Mouse (Mus musculus) intestine, postnatal 0 days (tissue): ENCODE results near the gene Fam129a. TPM values are rescaled to one million over a fixed set of nuclear protein-coding genes. Genes with fewer than 3 reads are reported as not detected.

Experiments used
- ATAC-seq: fragments of 200-750 bp; cut with Nextera tagmentation; 2 replicates; pipeline ENCODE4 v1.8.0; 2017; ENCODE audit warnings: mild to moderate bottlenecking, moderate TSS enrichment, moderate library complexity
- H3K27ac ChIP-seq: fragments of 300-500 bp; sonication (generic); 2 replicates; pipeline ENCODE4 v1.5.1; 2014; ENCODE audit warnings: mild to moderate bottlenecking, low read depth, low read length, moderate library complexity
- H3K27me3 ChIP-seq: fragments of 300-500 bp; sonication (generic); replicated peaks from 2 replicates; pipeline ENCODE4 v1.6.1; 2014; ENCODE audit warnings: low read length, mixed read lengths; ENCODE audit not compliant: control insufficient read depth, insufficient read depth
- H3K36me3 ChIP-seq: fragments of 300-500 bp; sonication (generic); 2 replicates; pipeline ENCODE4 v1.6.1; 2014; ENCODE audit warnings: mild to moderate bottlenecking, moderate library complexity; ENCODE audit not compliant: control insufficient read depth, insufficient read depth
- H3K4me1 ChIP-seq: fragments of 300-500 bp; sonication (generic); replicated peaks from 2 replicates; pipeline ENCODE4 v1.6.1; 2014; ENCODE audit warnings: antibody characterized with exemption, low read length, mixed read lengths; ENCODE audit not compliant: control insufficient read depth, insufficient read depth
- H3K4me2 ChIP-seq: fragments of 300-500 bp; sonication (generic); replicated peaks from 2 replicates; pipeline ENCODE4 v1.6.1; 2014; ENCODE audit warnings: low read depth, mild to moderate bottlenecking, moderate library complexity
- H3K4me3 ChIP-seq: fragments of 300-500 bp; sonication (generic); 2 replicates; pipeline ENCODE4 v1.5.1; 2014; ENCODE audit warnings: low read depth, low read length
- H3K9ac ChIP-seq: fragments of 300-500 bp; sonication (generic); 2 replicates; pipeline ENCODE4 v1.6.1; 2014; ENCODE audit warnings: mild to moderate bottlenecking, low read depth, low read length
- H3K9me3 ChIP-seq: fragments of 300-500 bp; sonication (generic); 2 replicates; pipeline ENCODE4 v1.6.1; 2016; ENCODE audit warnings: mixed run types; ENCODE audit not compliant: control insufficient read depth
- CTCF ChIP-seq: sonication (generic); IDR thresholded peaks from 2 replicates; pipeline ENCODE4 v1.5.1; 2016; ENCODE audit warnings: low read depth, mild to moderate bottlenecking, control low read depth, antibody characterized with exemption, moderate library complexity
- WGBS: fragments of 180-500 bp; shearing (Covaris S2); extraction: QIAGEN DNeasy Blood & Tissue Kit; methylation state at CpG from one replicate; pipeline ENCODE4 v1.1.7; 2014; 5-methylcytosine and 5-hydroxymethylcytosine counted together
- polyA plus RNA-seq: library from polyadenylated mRNA; unstranded; fragments of >200 nt; fragmentation: Nextera tagmentation; extraction: Ambion mirVana; gene quantifications from 2 replicates; pipeline ENCODE4 v1.2.1, GENCODE M21; 2015

The Fam129a gene
- polyA plus RNA-seq, 1 experiment from 2014 or later, result 7.4 TPM

DNA sequence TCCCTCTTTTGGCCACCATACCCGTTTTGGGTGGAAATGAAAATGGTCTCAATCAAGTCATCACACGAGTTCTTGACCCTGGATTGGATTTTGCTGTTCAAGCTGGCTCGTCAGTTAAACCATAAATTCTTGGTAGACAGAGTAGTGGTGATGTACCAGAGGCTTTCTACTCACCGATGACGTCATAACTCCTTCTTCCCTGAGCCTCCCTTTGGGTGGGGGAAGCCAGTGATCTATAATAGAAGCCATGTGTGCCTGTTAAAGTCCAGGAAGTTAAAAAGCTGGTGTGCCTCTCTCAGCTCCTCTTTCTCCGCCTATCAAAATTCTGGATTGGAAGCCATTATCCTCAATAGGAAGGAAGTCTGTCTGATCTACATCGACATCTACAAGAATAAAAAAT lies 21.2 kb upstream of the Fam129a start:
- no peak for TF ChIP-seq CTCF
- H3K27me3 ChIP-seq, result no peaks in the 10 kb centered on the region
- H3K4me3 ChIP-seq, result no peak overlapping the region
- H3K9me3 ChIP-seq, result no peaks in the 10 kb centered on the region
- no peak overlapping the region for H3K4me2 ChIP-seq
- WGBS, result 70% methylated on average over 7 of the region's 7 CpGs
- no peak overlapping the region for H3K27ac ChIP-seq
- ATAC-seq, result no peak
- no peak overlapping the region for H3K9ac ChIP-seq
- H3K4me1 ChIP-seq, result no peaks in the 10 kb centered on the region
- no peaks in the 10 kb centered on the region for H3K36me3 ChIP-seq

GRCm38 (mm10) chr1:151550587-151551479 lies 20.2 kb upstream of the Fam129a start:
- Histone ChIP-seq H3K4me2 (no peak overlapping the region), H3K27me3 (no peaks in the 10 kb centered on the region), H3K4me1 (no peaks in the 10 kb centered on the region), H3K4me3 (no peak overlapping the region), H3K27ac (no peak overlapping the region), H3K36me3 (no peaks in the 10 kb centered on the region), H3K9ac (no peak overlapping the region), H3K9me3 (no peaks in the 10 kb centered on the region)
- ATAC-seq, result no peak
- 55% methylated on average over 19 of the region's 19 CpGs for WGBS
- no peak for TF ChIP-seq CTCF

DNA sequence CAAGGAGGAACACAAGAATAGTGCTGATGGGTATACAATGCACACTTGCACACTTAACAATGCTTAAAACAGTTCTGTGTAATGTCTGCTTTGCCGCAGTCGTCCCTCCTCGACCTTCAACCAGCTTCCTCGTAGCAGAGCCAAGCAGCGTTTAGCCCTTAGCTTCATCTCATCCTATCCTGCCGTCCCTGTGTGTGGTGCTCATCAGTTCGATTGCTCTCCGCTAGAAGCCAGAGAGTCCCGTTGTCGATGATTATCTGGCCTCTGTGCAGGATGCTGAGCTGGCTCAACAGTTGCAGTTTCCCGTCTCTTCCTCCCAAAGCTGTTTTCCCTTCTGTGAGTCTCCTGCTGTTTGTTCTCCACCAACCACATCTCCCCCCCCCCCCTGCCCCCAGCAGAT lies 10.4 kb upstream of the Fam129a start:
- 55% methylated on average over 11 of the region's 11 CpGs for WGBS
- ATAC-seq, result no peak
- no peak for TF ChIP-seq CTCF

GRCm38 (mm10) chr1:151563401-151563800 lies 7.6 kb upstream of the Fam129a start:
- Histone ChIP-seq H3K27me3 (no peaks in the 10 kb centered on the region), H3K27ac (no peak overlapping the region), H3K9me3 (no peaks in the 10 kb centered on the region), H3K36me3 (no peaks in the 10 kb centered on the region), H3K9ac (no peak overlapping the region), H3K4me3 (no peak overlapping the region), H3K4me2 (no peak overlapping the region), H3K4me1 (no peaks in the 10 kb centered on the region)
- 72% methylated on average over 5 of the region's 5 CpGs for WGBS
- TF ChIP-seq CTCF, result no peak
- no peak for ATAC-seq

More for the DNA sequence above, 10.4 kb upstream of the Fam129a start:
- Histone ChIP-seq H3K4me3 (no peak overlapping the region), H3K9ac (no peak overlapping the region), H3K4me2 (no peak overlapping the region), H3K36me3 (no peaks in the 10 kb centered on the region), H3K9me3 (no peaks in the 10 kb centered on the region), H3K27me3 (no peaks in the 10 kb centered on the region), H3K27ac (no peak overlapping the region), H3K4me1 (no peaks in the 10 kb centered on the region)

DNA sequence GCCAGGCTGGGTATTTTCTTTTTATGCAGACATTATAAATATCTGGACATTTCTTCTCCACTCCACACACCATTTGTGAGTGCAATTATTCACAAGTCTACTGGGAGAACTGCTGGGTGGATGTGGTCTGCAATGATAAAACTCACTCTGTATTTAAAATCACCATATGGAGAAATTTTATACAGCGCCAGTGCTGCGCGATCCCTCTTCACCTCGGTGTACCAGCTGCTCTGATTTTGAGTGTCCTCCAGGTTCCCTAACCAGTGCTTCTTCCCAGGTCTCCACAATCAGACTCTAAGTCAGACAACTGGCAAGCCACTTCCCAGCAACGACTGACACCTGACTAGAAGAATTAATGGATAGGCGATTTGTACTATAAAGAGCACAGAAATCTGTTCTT lies 7.1 kb upstream of the Fam129a start:
- ATAC-seq, result no peak
- 60% methylated on average over 6 of the region's 6 CpGs for WGBS

DNA sequence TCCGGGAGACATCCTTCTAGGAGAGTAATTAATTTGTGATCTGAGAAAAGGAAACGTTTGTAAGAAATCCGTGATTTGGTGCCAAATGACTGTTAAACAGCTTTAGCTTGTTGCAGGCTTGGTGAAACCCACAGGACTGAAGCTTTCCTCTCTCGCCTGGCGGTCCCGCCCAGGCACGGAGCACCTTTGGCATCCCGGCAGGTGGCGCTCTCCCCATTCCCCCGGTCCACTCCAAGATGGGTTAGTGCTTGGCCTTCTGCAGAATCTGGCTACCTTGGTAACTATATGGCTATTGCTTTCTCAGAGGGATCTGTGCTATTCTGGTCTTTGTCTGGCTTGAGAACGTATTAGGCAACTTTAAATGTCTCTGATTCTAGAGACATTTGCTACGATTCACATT lies 6.6 kb upstream of the Fam129a start:
- Histone ChIP-seq H3K9me3 (no peaks in the 10 kb centered on the region), H3K4me1 (no peaks in the 10 kb centered on the region), H3K27me3 (no peaks in the 10 kb centered on the region), H3K27ac (no peak overlapping the region), H3K9ac (no peak overlapping the region), H3K4me3 (no peak overlapping the region), H3K4me2 (no peak overlapping the region), H3K36me3 (no peaks in the 10 kb centered on the region)
- TF ChIP-seq CTCF, result peak; percentile 94
- ATAC-seq, result peak; percentile 63; the same call in 1 of the 2 replicates
- 13% methylated on average over 12 of the region's 12 CpGs for WGBS

More for the DNA sequence above, 7.1 kb upstream of the Fam129a start:
- no peak for TF ChIP-seq CTCF
- H3K36me3 ChIP-seq, result no peaks in the 10 kb centered on the region
- no peak overlapping the region for H3K9ac ChIP-seq
- H3K4me1 ChIP-seq, result no peaks in the 10 kb centered on the region
- no peak overlapping the region for H3K4me3 ChIP-seq
- no peaks in the 10 kb centered on the region for H3K27me3 ChIP-seq
- H3K9me3 ChIP-seq, result no peaks in the 10 kb centered on the region
- H3K4me2 ChIP-seq, result no peak overlapping the region
- no peak overlapping the region for H3K27ac ChIP-seq
